Mouse (Mus musculus) midbrain, embryonic 11.5 days (tissue): ENCODE measurements around the gene Hist1h1d. TPM values are rescaled to one million over a fixed set of nuclear protein-coding genes. Genes with fewer than 3 reads are reported as not detected.
"Not testable (repeated sequence)": the region's sequence is repeated elsewhere in the genome, so short reads cannot be mapped to it uniquely, and the experiment has no call there.

Experiments
- ATAC-seq: fragments of 200-750 bp; cut with Nextera tagmentation; 2 replicates; pipeline ENCODE4 v1.8.0; 2017; ENCODE audit warnings: moderate TSS enrichment, moderate library complexity; ENCODE audit not compliant: low FRiP score
- DNase-seq: peaks from one replicate; pipeline ENCODE4 v3.0.0; 2015; ENCODE audit warnings: low spot score; ENCODE audit errors: missing footprints
- H3K27ac ChIP-seq: fragments of 300-500 bp; sonication (generic); 2 replicates; pipeline ENCODE4 v1.5.1; 2014; ENCODE audit warnings: low read depth, low read length
- H3K27me3 ChIP-seq: fragments of 300-500 bp; sonication (generic); 2 replicates; pipeline ENCODE4 v1.6.1; 2014; ENCODE audit warnings: mild to moderate bottlenecking, low read length, moderate library complexity, mixed read lengths; ENCODE audit not compliant: control insufficient read depth, insufficient read depth
- H3K36me3 ChIP-seq: fragments of 300-500 bp; sonication (generic); 2 replicates; pipeline ENCODE4 v1.6.1; 2014; ENCODE audit warnings: mild to moderate bottlenecking, low read length, moderate library complexity, mixed read lengths; ENCODE audit not compliant: control insufficient read depth, insufficient read depth
- H3K4me1 ChIP-seq: fragments of 300-500 bp; sonication (generic); 2 replicates; pipeline ENCODE4 v1.6.1; 2014; ENCODE audit warnings: low read length; ENCODE audit not compliant: control insufficient read depth, insufficient read depth
- H3K4me2 ChIP-seq: fragments of 300-500 bp; sonication (generic); 2 replicates; pipeline ENCODE4 v1.6.1; 2014; ENCODE audit warnings: mild to moderate bottlenecking, moderate library complexity
- H3K4me3 ChIP-seq: fragments of 300-500 bp; sonication (generic); 2 replicates; pipeline ENCODE4 v1.5.1; 2014; ENCODE audit warnings: low read depth, low read length
- H3K9ac ChIP-seq: fragments of 300-500 bp; sonication (generic); 2 replicates; pipeline ENCODE4 v1.6.1; 2014; ENCODE audit warnings: low read length
- H3K9me3 ChIP-seq: fragments of 300-500 bp; sonication (generic); 2 replicates; pipeline ENCODE4 v1.6.1; 2016; ENCODE audit warnings: low read length; ENCODE audit not compliant: control insufficient read depth
- WGBS: fragments of 180-500 bp; shearing (Covaris S2); extraction: QIAGEN DNeasy Blood & Tissue Kit; methylation state at CpG from one replicate; pipeline ENCODE4 v1.1.7; 2014; 5-methylcytosine and 5-hydroxymethylcytosine counted together
- polyA plus RNA-seq: library from polyadenylated mRNA; unstranded; fragments of >200 nt; fragmentation: Nextera tagmentation; extraction: Ambion mirVana; gene quantifications from 2 replicates; pipeline ENCODE4 v1.2.1, GENCODE M21; 2014

Hist1h1d gene
- polyA plus RNA-seq, 1 experiment from 2014 or later: 0.61 TPM

- Histone ChIP-seq H3K4me3 (peak within 1 kb of the TSS; percentile 39; the same call in 1 of the 2 replicates), H3K27ac (peak within 1 kb of the TSS; percentile 93), H3K4me1 (peaks cover 15% of the 10 kb centered on the region), H3K9ac (peak within 1 kb of the TSS; percentile 62), H3K4me2 (peak within 1 kb of the TSS; percentile 63)
- DNase-seq (peak; percentile 98), ATAC-seq (peak; percentile 90)
- WGBS: 0% methylated on average over 24 of the region's 42 CpGs
- not testable (repeated sequence) for H3K9me3 ChIP-seq, H3K27me3 ChIP-seq, H3K36me3 ChIP-seq
These were observed 20.9 kb downstream of the Hist1h1d start, which contains the start of the genes Hist1h2bf and Hist1h2ad for GRCm38 (mm10) chr13:23573898-23574524. TSS of gene Hist1h2bf (minus strand) at chr13:23574196. TSS of gene Hist1h2ad (plus strand) at chr13:23574381.

DNA sequence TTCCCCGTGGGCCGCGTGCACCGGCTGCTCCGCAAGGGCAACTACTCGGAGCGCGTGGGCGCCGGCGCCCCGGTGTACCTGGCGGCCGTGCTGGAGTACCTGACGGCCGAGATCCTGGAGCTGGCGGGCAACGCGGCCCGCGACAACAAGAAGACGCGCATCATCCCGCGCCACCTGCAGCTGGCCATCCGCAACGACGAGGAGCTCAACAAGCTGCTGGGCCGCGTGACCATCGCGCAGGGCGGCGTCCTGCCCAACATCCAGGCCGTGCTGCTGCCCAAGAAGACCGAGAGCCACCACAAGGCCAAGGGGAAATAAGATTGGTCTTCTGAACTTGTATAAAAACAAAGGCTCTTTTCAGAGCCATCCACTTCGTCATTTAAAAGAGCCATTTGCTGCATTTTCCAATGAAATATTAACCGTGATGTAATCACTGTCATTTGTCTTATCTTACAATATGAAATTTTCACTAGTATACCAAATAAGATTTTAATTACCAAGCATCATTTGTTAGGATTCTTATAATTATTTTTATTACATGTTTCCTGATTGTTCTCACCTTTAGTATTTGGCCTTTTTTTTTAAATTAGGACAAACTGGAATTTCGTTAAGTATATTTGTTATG, 21.6 kb downstream of the Hist1h1d start:
- Histone ChIP-seq H3K9ac (peak overlapping the region; percentile 62), H3K27ac (peak overlapping the region; percentile 83), H3K4me2 (peak overlapping the region; percentile 61), H3K4me3 (peak overlapping the region; percentile 27; the same call in 1 of the 2 replicates), H3K4me1 (peaks cover 15% of the 10 kb centered on the region)
- not testable (repeated sequence) for H3K9me3 ChIP-seq, ATAC-seq, H3K27me3 ChIP-seq, H3K36me3 ChIP-seq
- WGBS: 0% methylated on average over 4 of the region's 39 CpGs
- DNase-seq: peak; percentile 92

DNA sequence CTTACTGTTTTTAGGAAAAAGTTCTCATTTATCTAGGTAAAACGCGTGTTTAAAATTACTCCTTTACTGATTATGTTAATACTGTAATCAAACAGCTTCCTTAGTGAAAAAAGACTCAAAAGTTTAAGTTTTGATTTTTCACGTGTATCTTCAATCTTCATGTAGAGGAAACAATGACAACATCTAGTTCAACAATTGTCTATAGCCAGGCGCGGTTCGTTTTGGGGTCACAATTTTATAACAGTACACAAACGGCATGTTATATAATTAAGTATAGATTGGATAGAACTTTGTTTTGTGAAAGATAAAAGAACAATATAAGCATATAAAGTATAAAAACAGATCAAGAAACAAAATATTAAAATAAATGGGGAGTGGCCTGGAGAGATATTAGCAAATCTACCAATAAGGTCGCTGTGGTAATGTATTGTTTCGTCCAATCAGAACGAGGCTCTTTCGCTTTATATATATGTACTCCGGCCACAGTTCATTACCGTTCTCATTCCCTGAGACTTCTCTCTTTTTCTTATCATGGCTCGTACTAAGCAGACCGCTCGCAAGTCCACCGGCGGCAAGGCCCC, 22.3 kb downstream of the Hist1h1d start, which contains the start of gene Hist1h3d:
Hist1h3d (plus strand) TSS at position 493 of the 581 bp plus-strand sequence.
- Histone ChIP-seq H3K9ac (peak within 1 kb of the TSS; percentile 77), H3K4me2 (peak within 1 kb of the TSS; percentile 61), H3K27me3 (no peaks in the 10 kb centered on the region), H3K4me3 (peak within 1 kb of the TSS; percentile 39), H3K4me1 (peaks cover 11% of the 10 kb centered on the region), H3K9me3 (no peaks in the 10 kb centered on the region), H3K27ac (peak within 1 kb of the TSS; percentile 83), H3K36me3 (no peaks in the 10 kb centered on the region)
- peak; percentile 94 for DNase-seq
- ATAC-seq: peak; percentile 60
- WGBS: under 1% methylated on average over 18 of the region's 18 CpGs

DNA sequence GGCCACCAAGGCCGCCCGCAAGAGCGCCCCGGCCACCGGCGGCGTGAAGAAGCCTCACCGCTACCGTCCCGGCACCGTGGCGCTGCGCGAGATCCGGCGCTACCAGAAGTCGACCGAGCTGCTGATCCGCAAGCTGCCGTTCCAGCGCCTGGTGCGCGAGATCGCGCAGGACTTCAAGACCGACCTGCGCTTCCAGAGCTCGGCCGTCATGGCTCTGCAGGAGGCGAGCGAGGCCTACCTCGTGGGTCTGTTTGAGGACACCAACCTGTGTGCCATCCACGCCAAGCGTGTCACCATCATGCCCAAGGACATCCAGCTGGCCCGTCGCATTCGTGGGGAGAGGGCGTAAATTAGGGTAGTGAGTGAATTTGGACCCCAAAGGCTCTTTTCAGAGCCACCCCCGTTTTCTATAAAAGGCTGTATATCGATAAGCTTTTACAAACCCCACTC, 22.8 kb downstream of the Hist1h1d start:
- Histone ChIP-seq H3K4me1 (peaks cover 11% of the 10 kb centered on the region), H3K4me2 (peak overlapping the region; percentile 61), H3K4me3 (peak overlapping the region; percentile 39), H3K27ac (peak overlapping the region; percentile 81), H3K9ac (peak overlapping the region; percentile 77)
- peak; percentile 92 for DNase-seq
- WGBS: under 1% methylated on average over 11 of the region's 40 CpGs
- not testable (repeated sequence) for H3K9me3 ChIP-seq, H3K36me3 ChIP-seq, H3K27me3 ChIP-seq, ATAC-seq

DNA sequence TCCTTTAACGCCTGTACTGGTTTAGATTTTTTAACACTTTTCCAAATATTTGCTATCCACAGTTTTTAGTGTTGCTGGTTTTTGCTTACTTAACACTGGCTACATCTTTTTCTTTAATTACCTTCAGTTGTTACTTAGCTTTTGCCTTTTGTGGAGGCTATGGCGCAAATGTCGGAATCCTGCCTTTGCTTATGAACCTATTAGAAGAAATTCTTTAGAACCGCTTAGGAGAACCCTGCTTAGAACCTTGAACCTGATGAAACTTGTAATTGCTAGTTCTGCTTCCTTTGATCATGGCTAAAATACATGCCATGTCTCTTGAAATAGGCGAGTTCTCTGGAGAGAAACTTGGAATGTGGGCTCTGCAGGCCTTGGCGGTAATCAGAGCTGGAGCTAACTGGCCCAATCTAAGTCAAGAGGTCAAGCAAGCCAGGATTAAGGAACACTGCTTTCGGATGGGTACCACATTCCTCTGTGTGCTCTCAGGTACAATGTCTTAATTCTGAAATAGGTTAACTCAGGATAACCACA, 23.4 kb downstream of the Hist1h1d start:
- no peaks in the 10 kb centered on the region for H3K27me3 ChIP-seq
- no peaks in the 10 kb centered on the region for H3K9me3 ChIP-seq
- peaks cover 11% of the 10 kb centered on the region for H3K4me1 ChIP-seq
- 1% methylated on average over 7 of the region's 7 CpGs for WGBS
- peak overlapping the region; percentile 61 for H3K4me2 ChIP-seq
- H3K27ac ChIP-seq: peak overlapping the region; percentile 81
- no peaks in the 10 kb centered on the region for H3K36me3 ChIP-seq
- ATAC-seq: no peak
- peak overlapping the region; percentile 39 for H3K4me3 ChIP-seq
- peak; percentile 93 for DNase-seq
- H3K9ac ChIP-seq: peak overlapping the region; percentile 77

DNA sequence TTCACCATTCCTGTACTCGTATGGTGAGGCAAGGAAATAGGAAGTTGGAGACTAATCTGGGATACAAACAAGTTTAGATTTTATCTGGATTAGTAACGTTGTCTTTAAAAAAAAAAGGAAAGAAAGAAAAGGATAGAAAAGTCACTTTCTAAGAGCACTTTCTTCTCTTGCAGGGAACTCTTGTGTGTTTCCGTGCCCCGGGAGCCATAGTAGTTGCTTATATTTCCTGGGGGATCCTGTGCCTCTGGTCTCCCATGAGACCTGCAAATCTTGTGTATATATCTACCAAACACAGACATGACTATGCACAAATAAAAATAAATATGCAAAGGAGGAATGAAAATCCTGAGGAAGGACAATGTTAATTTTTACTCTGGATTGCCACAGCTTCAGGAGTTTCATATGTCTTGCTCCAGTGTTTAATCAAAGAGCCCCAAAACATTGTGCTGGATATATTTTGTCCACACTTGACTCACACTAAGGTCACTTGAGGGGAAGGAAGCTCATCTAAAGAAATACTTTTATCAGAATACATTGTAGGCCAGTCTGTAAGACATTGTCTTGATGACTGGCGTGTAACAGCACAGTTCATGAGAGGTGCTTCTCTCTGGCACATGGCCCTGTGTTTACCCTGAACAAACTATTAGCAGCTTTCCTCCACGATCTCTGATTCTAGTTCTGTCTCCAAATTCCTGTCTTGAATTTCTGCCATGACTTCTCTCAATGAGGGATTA, 24.0 kb downstream of the Hist1h1d start:
- no peaks in the 10 kb centered on the region for H3K36me3 ChIP-seq
- H3K27ac ChIP-seq: peak overlapping the region; percentile 81
- no peaks in the 10 kb centered on the region for H3K9me3 ChIP-seq
- ATAC-seq: no peak
- peak; percentile 91 for DNase-seq
- peak overlapping the region; percentile 61 for H3K4me2 ChIP-seq
- peak overlapping the region; percentile 77 for H3K9ac ChIP-seq
- H3K4me1 ChIP-seq: peaks cover 11% of the 10 kb centered on the region
- peak overlapping the region; percentile 39 for H3K4me3 ChIP-seq
- WGBS: 50% methylated on average over 6 of the region's 6 CpGs
- no peaks in the 10 kb centered on the region for H3K27me3 ChIP-seq

- Histone ChIP-seq H3K4me1 (peaks cover 12% of the 10 kb centered on the region), H3K4me3 (no peak overlapping the region), H3K36me3 (no peaks in the 10 kb centered on the region), H3K4me2 (no peak overlapping the region), H3K9ac (no peak overlapping the region), H3K27ac (no peak overlapping the region; the same call in 1 of the 2 replicates), H3K9me3 (no peaks in the 10 kb centered on the region), H3K27me3 (no peaks in the 10 kb centered on the region)
- 100% methylated on average over 1 of the region's 1 CpGs for WGBS
- DNase-seq (peak; percentile 84), ATAC-seq (no peak)
These were observed 24.8 kb downstream of the Hist1h1d start for GRCm38 (mm10) chr13:23577835-23578234.

DNA sequence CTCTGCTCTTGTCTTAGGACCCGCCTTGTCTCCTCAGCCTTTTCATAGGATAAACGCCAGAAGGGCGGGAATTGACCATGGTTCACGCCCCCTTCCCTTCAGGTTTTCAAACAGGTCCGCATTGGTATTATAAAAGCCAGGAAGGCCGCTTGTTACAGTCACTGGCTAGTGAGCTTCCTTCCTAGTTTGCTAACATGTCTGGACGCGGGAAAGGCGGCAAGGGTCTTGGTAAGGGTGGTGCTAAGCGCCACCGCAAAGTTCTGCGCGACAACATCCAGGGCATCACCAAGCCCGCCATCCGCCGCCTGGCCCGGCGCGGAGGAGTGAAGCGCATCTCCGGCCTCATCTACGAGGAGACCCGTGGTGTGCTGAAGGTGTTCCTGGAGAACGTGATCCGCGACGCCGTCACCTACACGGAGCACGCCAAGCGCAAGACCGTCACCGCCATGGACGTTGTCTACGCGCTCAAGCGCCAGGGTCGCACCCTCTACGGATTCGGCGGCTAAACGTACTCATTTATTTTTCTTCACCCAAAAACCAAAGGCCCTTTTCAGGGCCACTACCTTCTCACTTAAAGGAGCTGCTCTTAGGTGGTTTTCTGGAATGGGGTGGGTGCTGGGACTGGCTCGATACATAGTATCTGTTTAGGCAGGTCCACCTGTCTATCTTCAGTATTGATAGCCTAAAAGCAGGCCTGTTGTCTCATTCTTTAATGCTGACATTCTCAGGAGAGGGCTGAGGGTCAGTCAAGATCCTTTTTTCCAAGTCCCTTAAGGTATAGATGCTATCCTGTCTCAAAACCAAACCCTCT, 28.6 kb downstream of the Hist1h1d start, which contains the start of gene Hist1h4d:
Hist1h4d (plus strand) TSS at position 191 of the 811 bp plus-strand sequence.
- H3K9me3 ChIP-seq: no peaks in the 10 kb centered on the region
- H3K4me3 ChIP-seq: peak within 1 kb of the TSS; percentile 42
- no peaks in the 10 kb centered on the region for H3K27me3 ChIP-seq
- under 1% methylated on average over 43 of the region's 43 CpGs for whole genome bisulfite sequencing
- H3K4me2 ChIP-seq: peak within 1 kb of the TSS; percentile 63
- peak within 1 kb of the TSS; percentile 69 for H3K9ac ChIP-seq
- peak; percentile 89 for ATAC-seq
- peaks cover 20% of the 10 kb centered on the region for H3K4me1 ChIP-seq
- DNase-seq: peak; percentile 100
- H3K36me3 ChIP-seq: no peaks in the 10 kb centered on the region
- H3K27ac ChIP-seq: peak within 1 kb of the TSS; percentile 77
